Mouse (Mus musculus): ENCODE data around the gene Armh3. TPM values are rescaled to one million over a fixed set of nuclear protein-coding genes. Genes with fewer than 3 reads are reported as not detected.
"Not testable (repeated sequence)": the region's sequence is repeated elsewhere in the genome, so short reads cannot be mapped to it uniquely, and the experiment has no call there.

The Armh3 gene
- polyA plus RNA-seq, 1 experiment from 2014 or later, result 18.8 TPM

DNA sequence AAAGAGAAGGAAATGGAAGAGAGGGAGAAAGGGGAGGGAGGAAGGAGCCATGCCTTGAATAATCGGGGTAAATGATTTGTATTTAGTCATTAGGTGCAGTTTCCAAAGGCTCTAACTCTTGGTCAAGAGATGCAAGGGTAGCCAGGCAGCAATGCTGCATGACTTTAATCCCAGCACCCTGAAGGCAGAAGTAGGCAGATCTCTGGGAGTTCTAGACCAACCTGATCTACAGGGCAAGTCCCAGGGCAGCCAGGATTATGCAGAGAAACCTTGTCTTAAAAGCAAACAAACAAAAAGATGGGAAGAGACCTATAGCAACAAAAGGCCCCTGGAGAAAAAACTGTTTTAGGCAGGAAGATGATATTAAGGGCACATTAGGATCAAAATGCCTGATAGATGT, 1.1 kb upstream of the Armh3 start:
- Histone ChIP-seq H3K9me3 (replicated peaks) (peaks cover 5% of the 10 kb centered on the region), H3K4me3 (replicated peaks) (no peak overlapping the region), H3K4me2 (no peak overlapping the region; the same call in 1 of the 2 replicates), H3K4me1 (peaks cover 25% of the 10 kb centered on the region), H3K27me3 (no peaks in the 10 kb centered on the region), H3K36me3 (peaks cover 8% of the 10 kb centered on the region), H3K9ac (no peak overlapping the region), H3K27ac (no peak overlapping the region)
- no peak for ATAC-seq (replicated peaks; ENCODE audit: low FRiP score)
- 64% methylated on average over 1 of the region's 1 CpGs for WGBS

- Histone ChIP-seq H3K4me3 (replicated peaks) (peak overlapping the region; percentile 79), H3K36me3 (peaks cover 14% of the 10 kb centered on the region), H3K9me3 (replicated peaks) (peaks cover 10% of the 10 kb centered on the region), H3K4me1 (peaks cover 19% of the 10 kb centered on the region), H3K27me3 (no peaks in the 10 kb centered on the region), H3K9ac (peak overlapping the region; percentile 31; the same call in 1 of the 2 replicates), H3K4me2 (peak overlapping the region; percentile 66), H3K27ac (peak overlapping the region; percentile 99; the same call in 1 of the 2 replicates)
- ATAC-seq (replicated peaks; ENCODE audit: low FRiP score), result no peak
- WGBS, result 11% methylated on average over 8 of the region's 8 CpGs
Observed at GRCm38 (mm10) chr19:45998694-45999217, 468 bp upstream of the Armh3 start.

DNA sequence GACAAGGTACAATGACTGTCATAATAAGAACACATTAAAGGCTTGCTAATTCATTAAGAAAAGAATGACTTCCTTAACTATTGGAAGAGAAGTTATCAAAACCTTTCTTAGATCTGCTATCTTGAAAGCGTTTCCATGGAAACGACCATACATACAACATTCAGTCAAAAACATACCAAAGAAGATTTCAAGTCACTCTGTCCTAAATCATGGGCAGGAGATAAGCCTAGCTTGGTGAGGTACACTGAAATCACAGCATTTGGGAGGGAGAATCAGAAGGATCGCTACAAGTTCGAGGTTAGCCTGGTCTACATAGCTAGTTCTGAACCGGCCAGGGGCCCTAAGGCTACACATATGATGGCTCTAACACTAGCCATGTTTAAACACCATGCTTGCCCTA, 923 bp downstream of the Armh3 start:
- H3K27ac ChIP-seq, result peak overlapping the region; percentile 99

GRCm38 (mm10) chr19:45993981-45994737, 4.1 kb downstream of the Armh3 start:
- Histone ChIP-seq H3K4me3 (replicated peaks) (no peak overlapping the region), H3K27me3 (no peaks in the 10 kb centered on the region), H3K36me3 (peaks cover 15% of the 10 kb centered on the region), H3K9ac (no peak overlapping the region), H3K4me2 (no peak overlapping the region), H3K27ac (no peak overlapping the region), H3K4me1 (peaks cover 9% of the 10 kb centered on the region), H3K9me3 (replicated peaks) (peaks cover 10% of the 10 kb centered on the region)
- no peak for ATAC-seq (replicated peaks; ENCODE audit: low FRiP score)
- 96% methylated on average over 13 of the region's 13 CpGs for WGBS

More for the DNA sequence above, 923 bp downstream of the Armh3 start:
- Histone ChIP-seq H3K9ac (peak overlapping the region; percentile 82), H3K4me2 (peak overlapping the region; percentile 66), H3K36me3 (peaks cover 14% of the 10 kb centered on the region), H3K9me3 (replicated peaks) (peaks cover 10% of the 10 kb centered on the region), H3K27me3 (no peaks in the 10 kb centered on the region), H3K4me3 (replicated peaks) (peak overlapping the region; percentile 79), H3K4me1 (peaks cover 9% of the 10 kb centered on the region)
- ATAC-seq (replicated peaks; ENCODE audit: low FRiP score), result no peak
- 59% methylated on average over 5 of the region's 5 CpGs for WGBS

DNA sequence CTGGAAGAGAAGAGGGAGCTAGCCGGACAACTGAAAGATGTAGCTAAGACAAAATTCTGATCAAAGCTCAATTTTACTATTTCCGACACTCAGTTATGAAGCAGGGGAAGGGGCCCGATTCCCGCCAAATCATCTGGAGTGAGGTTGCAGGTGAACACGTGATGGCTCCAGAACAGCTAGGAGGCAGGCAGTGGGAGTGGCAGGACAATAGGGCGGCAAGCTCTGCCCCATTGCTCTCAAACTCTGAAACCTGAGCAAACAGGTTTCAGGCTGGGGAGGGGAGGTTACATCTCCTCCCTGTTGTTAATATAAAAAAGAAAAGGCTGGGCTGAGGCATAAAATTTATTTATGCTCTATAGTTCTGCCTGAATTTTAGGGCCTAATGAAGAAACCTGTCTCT, 4.8 kb downstream of the Armh3 start:
- H3K4me3 ChIP-seq (replicated peaks); ATAC-seq (replicated peaks; ENCODE audit: low FRiP score); H3K9ac ChIP-seq; H3K27ac ChIP-seq; H3K27me3 ChIP-seq; H3K4me2 ChIP-seq; H3K4me1 ChIP-seq: not testable (repeated sequence)
- Histone ChIP-seq H3K36me3 (peaks cover 19% of the 10 kb centered on the region), H3K9me3 (replicated peaks) (peaks cover 10% of the 10 kb centered on the region)
- WGBS, result 67% methylated on average over 6 of the region's 6 CpGs

DNA sequence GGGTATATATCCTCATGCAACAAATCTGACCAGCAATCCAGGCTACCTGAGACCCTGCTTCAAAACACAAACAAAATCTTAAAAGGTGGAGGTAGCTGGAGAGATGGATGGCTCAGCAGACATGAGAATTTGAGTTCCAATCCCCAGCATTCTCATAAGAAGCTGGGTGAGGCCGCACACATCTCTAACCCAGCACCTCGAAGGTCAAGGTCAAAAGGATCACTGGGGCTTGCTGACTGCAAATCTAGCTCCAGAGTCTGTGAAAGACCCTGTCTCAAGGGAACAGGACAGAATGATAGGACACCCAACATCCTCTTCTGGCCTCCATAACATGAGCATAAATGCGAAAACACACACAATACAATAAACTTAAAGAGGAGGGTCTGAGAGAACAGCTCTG, 7.1 kb downstream of the Armh3 start:
- Histone ChIP-seq H3K27ac (no peak overlapping the region), H3K27me3 (no peaks in the 10 kb centered on the region), H3K4me2 (no peak overlapping the region), H3K9ac (no peak overlapping the region), H3K36me3 (peaks cover 28% of the 10 kb centered on the region), H3K4me1 (no peaks in the 10 kb centered on the region), H3K4me3 (replicated peaks) (no peak overlapping the region), H3K9me3 (replicated peaks) (peaks cover 10% of the 10 kb centered on the region)
- no peak for ATAC-seq (replicated peaks; ENCODE audit: low FRiP score)
- 90% methylated on average over 3 of the region's 3 CpGs for WGBS

GRCm38 (mm10) chr19:45988238-45988637, 10.1 kb downstream of the Armh3 start:
- Histone ChIP-seq H3K4me1 (0 out of 2 replicates have a peak, but pooled peaks cover 4% of the 10 kb centered on the region), H3K27me3 (no peaks in the 10 kb centered on the region), H3K4me2 (no peak overlapping the region), H3K27ac (no peak overlapping the region), H3K9ac (no peak overlapping the region), H3K4me3 (replicated peaks) (no peak overlapping the region), H3K36me3 (peaks cover 15% of the 10 kb centered on the region), H3K9me3 (replicated peaks) (no peaks in the 10 kb centered on the region)
- WGBS, result 95% methylated on average over 3 of the region's 3 CpGs
- no peak for ATAC-seq (replicated peaks; ENCODE audit: low FRiP score)

GRCm38 (mm10) chr19:45984379-45984778, 13.9 kb downstream of the Armh3 start:
- Histone ChIP-seq H3K36me3 (peaks cover 15% of the 10 kb centered on the region), H3K4me2 (no peak overlapping the region), H3K9ac (no peak overlapping the region), H3K4me1 (0 out of 2 replicates have a peak, but pooled peaks cover 4% of the 10 kb centered on the region), H3K9me3 (replicated peaks) (no peaks in the 10 kb centered on the region), H3K4me3 (replicated peaks) (no peak overlapping the region), H3K27me3 (no peaks in the 10 kb centered on the region), H3K27ac (no peak overlapping the region)
- no peak for ATAC-seq (replicated peaks; ENCODE audit: low FRiP score)

- Histone ChIP-seq H3K27me3 (no peaks in the 10 kb centered on the region), H3K9me3 (replicated peaks) (no peaks in the 10 kb centered on the region), H3K4me2 (no peak overlapping the region), H3K36me3 (peaks cover 62% of the 10 kb centered on the region), H3K4me1 (no peaks in the 10 kb centered on the region), H3K9ac (no peak overlapping the region), H3K4me3 (replicated peaks) (no peak overlapping the region), H3K27ac (no peak overlapping the region)
- WGBS, result 14% methylated on average over 5 of the region's 5 CpGs
- ATAC-seq (replicated peaks; ENCODE audit: low FRiP score), result no peak
Observed at GRCm38 (mm10) chr19:45960770-45961169, 37.5 kb downstream of the Armh3 start.

DNA sequence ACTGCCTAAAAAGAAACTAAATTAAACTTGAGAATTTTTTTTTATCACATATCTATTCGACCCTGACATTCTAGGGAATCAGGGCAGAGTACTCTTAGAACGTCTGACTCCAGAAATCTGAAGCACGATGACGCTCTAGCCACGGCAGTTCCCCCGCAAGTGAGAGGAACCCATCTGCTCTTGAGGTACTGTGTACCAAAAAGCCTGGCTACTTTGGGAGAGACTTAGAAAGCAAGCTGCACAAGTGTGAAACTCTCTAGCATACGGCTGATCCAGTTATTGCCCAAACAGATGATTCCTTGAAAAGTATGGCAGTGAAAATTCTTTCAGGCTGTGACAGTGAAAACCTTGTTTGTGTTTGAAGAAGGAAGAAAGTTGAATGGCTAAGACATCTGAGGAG, 41.6 kb downstream of the Armh3 start:
- Histone ChIP-seq H3K4me3 (replicated peaks) (no peak overlapping the region), H3K27ac (no peak overlapping the region), H3K36me3 (peaks cover 64% of the 10 kb centered on the region), H3K9me3 (replicated peaks) (no peaks in the 10 kb centered on the region), H3K27me3 (no peaks in the 10 kb centered on the region), H3K9ac (no peak overlapping the region), H3K4me2 (no peak overlapping the region), H3K4me1 (no peaks in the 10 kb centered on the region)
- no peak for ATAC-seq (replicated peaks; ENCODE audit: low FRiP score)
- WGBS, result 85% methylated on average over 7 of the region's 7 CpGs

- Histone ChIP-seq H3K9ac (no peak overlapping the region), H3K27me3 (no peaks in the 10 kb centered on the region), H3K4me1 (no peaks in the 10 kb centered on the region), H3K36me3 (peaks cover 67% of the 10 kb centered on the region), H3K27ac (no peak overlapping the region), H3K9me3 (replicated peaks) (no peaks in the 10 kb centered on the region), H3K4me3 (replicated peaks) (no peak overlapping the region), H3K4me2 (no peak overlapping the region)
- ATAC-seq (replicated peaks; ENCODE audit: low FRiP score), result no peak
- 3% methylated on average over 3 of the region's 3 CpGs for WGBS
Observed at GRCm38 (mm10) chr19:45953286-45953685, 45.0 kb downstream of the Armh3 start.

- H3K9me3 ChIP-seq (replicated peaks), result no peaks in the 10 kb centered on the region
- no peak overlapping the region for H3K27ac ChIP-seq
- H3K9ac ChIP-seq, result no peak overlapping the region
- no peaks in the 10 kb centered on the region for H3K27me3 ChIP-seq
- H3K4me1 ChIP-seq, result no peaks in the 10 kb centered on the region; the same call in 1 of the 2 replicates
- no peak overlapping the region for H3K4me3 ChIP-seq (replicated peaks)
- WGBS, result 80% methylated on average over 6 of the region's 6 CpGs
- ATAC-seq (replicated peaks; ENCODE audit: low FRiP score), result no peak
- peaks cover 58% of the 10 kb centered on the region for H3K36me3 ChIP-seq
- H3K4me2 ChIP-seq, result no peak overlapping the region
Observed at GRCm38 (mm10) chr19:45949236-45949635, 49.1 kb downstream of the Armh3 start.

Data from kidney, embryonic 15.5 days (tissue).